Mouse (Mus musculus) midbrain, embryonic 11.5 days (tissue): Measurements from ENCODE around the gene Chd9. TPM values are rescaled to one million over a fixed set of nuclear protein-coding genes. Genes with fewer than 3 reads are reported as not detected.
A peak's percentile ranks its signal among the peaks of the same experiment; 100 is the strongest.

Experiments
- ATAC-seq: fragments of 200-750 bp; cut with Nextera tagmentation; 2 replicates; pipeline ENCODE4 v1.8.0; 2017; ENCODE audit warnings: moderate TSS enrichment, moderate library complexity; ENCODE audit not compliant: low FRiP score
- DNase-seq: peaks from one replicate; pipeline ENCODE4 v3.0.0; 2015; ENCODE audit warnings: low spot score; ENCODE audit errors: missing footprints
- H3K27ac ChIP-seq: fragments of 300-500 bp; sonication (generic); 2 replicates; pipeline ENCODE4 v1.5.1; 2014; ENCODE audit warnings: low read depth, low read length
- H3K27me3 ChIP-seq: fragments of 300-500 bp; sonication (generic); 2 replicates; pipeline ENCODE4 v1.6.1; 2014; ENCODE audit warnings: mild to moderate bottlenecking, low read length, moderate library complexity, mixed read lengths; ENCODE audit not compliant: control insufficient read depth, insufficient read depth
- H3K36me3 ChIP-seq: fragments of 300-500 bp; sonication (generic); 2 replicates; pipeline ENCODE4 v1.6.1; 2014; ENCODE audit warnings: mild to moderate bottlenecking, low read length, moderate library complexity, mixed read lengths; ENCODE audit not compliant: control insufficient read depth, insufficient read depth
- H3K4me1 ChIP-seq: fragments of 300-500 bp; sonication (generic); 2 replicates; pipeline ENCODE4 v1.6.1; 2014; ENCODE audit warnings: low read length; ENCODE audit not compliant: control insufficient read depth, insufficient read depth
- H3K4me2 ChIP-seq: fragments of 300-500 bp; sonication (generic); 2 replicates; pipeline ENCODE4 v1.6.1; 2014; ENCODE audit warnings: mild to moderate bottlenecking, moderate library complexity
- H3K4me3 ChIP-seq: fragments of 300-500 bp; sonication (generic); 2 replicates; pipeline ENCODE4 v1.5.1; 2014; ENCODE audit warnings: low read depth, low read length
- H3K9ac ChIP-seq: fragments of 300-500 bp; sonication (generic); 2 replicates; pipeline ENCODE4 v1.6.1; 2014; ENCODE audit warnings: low read length
- H3K9me3 ChIP-seq: fragments of 300-500 bp; sonication (generic); 2 replicates; pipeline ENCODE4 v1.6.1; 2016; ENCODE audit warnings: low read length; ENCODE audit not compliant: control insufficient read depth
- WGBS: fragments of 180-500 bp; shearing (Covaris S2); extraction: QIAGEN DNeasy Blood & Tissue Kit; methylation state at CpG from one replicate; pipeline ENCODE4 v1.1.7; 2014; 5-methylcytosine and 5-hydroxymethylcytosine counted together
- polyA plus RNA-seq: library from polyadenylated mRNA; unstranded; fragments of >200 nt; fragmentation: Nextera tagmentation; extraction: Ambion mirVana; gene quantifications from 2 replicates; pipeline ENCODE4 v1.2.1, GENCODE M21; 2014

Chd9 gene
- polyA plus RNA-seq, 1 experiment from 2014 or later = 35.8 TPM

GRCm38 (mm10) chr8:90938352-90938930, 110.3 kb downstream of the Chd9 start:
- no peak overlapping the region for H3K9ac ChIP-seq
- ATAC-seq (no peak), DNase-seq (no peak)
- H3K4me1 ChIP-seq = no peaks in the 10 kb centered on the region
- H3K27me3 ChIP-seq = no peaks in the 10 kb centered on the region
- H3K9me3 ChIP-seq = no peaks in the 10 kb centered on the region
- no peak overlapping the region for H3K27ac ChIP-seq
- WGBS = 61% methylated on average over 4 of the region's 4 CpGs
- H3K36me3 ChIP-seq = no peaks in the 10 kb centered on the region
- H3K4me3 ChIP-seq = no peak overlapping the region
- no peak overlapping the region for H3K4me2 ChIP-seq

- Histone ChIP-seq H3K27ac (no peak overlapping the region), H3K4me2 (no peak overlapping the region), H3K4me1 (no peaks in the 10 kb centered on the region), H3K4me3 (no peak overlapping the region), H3K9ac (no peak overlapping the region), H3K9me3 (no peaks in the 10 kb centered on the region), H3K36me3 (no peaks in the 10 kb centered on the region), H3K27me3 (no peaks in the 10 kb centered on the region)
- WGBS = 91% methylated on average over 1 of the region's 1 CpGs
- no peak for DNase-seq
- ATAC-seq = no peak
Observed at GRCm38 (mm10) chr8:90939867-90940266, 111.7 kb downstream of the Chd9 start.

GRCm38 (mm10) chr8:90943770-90944169, 115.6 kb downstream of the Chd9 start:
- Histone ChIP-seq H3K4me3 (no peak overlapping the region), H3K9ac (no peak overlapping the region), H3K36me3 (no peaks in the 10 kb centered on the region), H3K27ac (no peak overlapping the region), H3K4me1 (no peaks in the 10 kb centered on the region), H3K9me3 (no peaks in the 10 kb centered on the region), H3K27me3 (no peaks in the 10 kb centered on the region), H3K4me2 (no peak overlapping the region)
- WGBS = 79% methylated on average over 4 of the region's 4 CpGs
- no peak for ATAC-seq
- DNase-seq = no peak

- Histone ChIP-seq H3K27me3 (no peaks in the 10 kb centered on the region), H3K36me3 (no peaks in the 10 kb centered on the region), H3K4me2 (peak overlapping the region; percentile 73), H3K4me1 (peaks cover 19% of the 10 kb centered on the region), H3K4me3 (peak overlapping the region; percentile 35), H3K9ac (peak overlapping the region; percentile 82), H3K27ac (peak overlapping the region; percentile 99), H3K9me3 (no peaks in the 10 kb centered on the region)
- peak; percentile 95 for ATAC-seq
- WGBS = 1% methylated on average over 21 of the region's 21 CpGs
- peak; percentile 98 for DNase-seq
Observed at GRCm38 (mm10) chr8:90954802-90955760, 126.9 kb downstream of the Chd9 start.

- no peaks in the 10 kb centered on the region for H3K27me3 ChIP-seq
- ATAC-seq = no peak
- peak overlapping the region; percentile 35 for H3K4me3 ChIP-seq
- H3K36me3 ChIP-seq = no peaks in the 10 kb centered on the region
- peak overlapping the region; percentile 99 for H3K27ac ChIP-seq
- peaks cover 22% of the 10 kb centered on the region for H3K4me1 ChIP-seq
- H3K4me2 ChIP-seq = peak overlapping the region; percentile 73
- H3K9me3 ChIP-seq = no peaks in the 10 kb centered on the region
- DNase-seq = no peak
- peak overlapping the region; percentile 82 for H3K9ac ChIP-seq
Observed at GRCm38 (mm10) chr8:90955761-90956136, 127.6 kb downstream of the Chd9 start.

GRCm38 (mm10) chr8:90956390-90956789, 128.2 kb downstream of the Chd9 start:
- Histone ChIP-seq H3K9me3 (no peaks in the 10 kb centered on the region), H3K4me2 (peak overlapping the region; percentile 67), H3K9ac (peak overlapping the region; percentile 60), H3K27me3 (no peaks in the 10 kb centered on the region), H3K27ac (no peak overlapping the region), H3K4me1 (peaks cover 22% of the 10 kb centered on the region), H3K4me3 (peak overlapping the region; percentile 33), H3K36me3 (no peaks in the 10 kb centered on the region)
- no peak for ATAC-seq
- peak; percentile 90 for DNase-seq
- 58% methylated on average over 9 of the region's 9 CpGs for WGBS

GRCm38 (mm10) chr8:90957711-90958110, 129.6 kb downstream of the Chd9 start:
- peak overlapping the region; percentile 67 for H3K4me2 ChIP-seq
- ATAC-seq = no peak
- H3K4me3 ChIP-seq = no peak overlapping the region
- no peaks in the 10 kb centered on the region for H3K27me3 ChIP-seq
- no peaks in the 10 kb centered on the region for H3K36me3 ChIP-seq
- H3K9me3 ChIP-seq = no peaks in the 10 kb centered on the region
- H3K9ac ChIP-seq = no peak overlapping the region
- no peak overlapping the region for H3K27ac ChIP-seq
- H3K4me1 ChIP-seq = peaks cover 22% of the 10 kb centered on the region
- no peak for DNase-seq

- Histone ChIP-seq H3K27ac (no peak overlapping the region), H3K9ac (no peak overlapping the region), H3K4me1 (peaks cover 20% of the 10 kb centered on the region), H3K4me2 (no peak overlapping the region), H3K36me3 (no peaks in the 10 kb centered on the region), H3K9me3 (no peaks in the 10 kb centered on the region), H3K27me3 (no peaks in the 10 kb centered on the region), H3K4me3 (no peak overlapping the region)
- no peak for ATAC-seq
- 90% methylated on average over 4 of the region's 4 CpGs for WGBS
- no peak for DNase-seq
Observed at GRCm38 (mm10) chr8:90959721-90960120, 131.6 kb downstream of the Chd9 start.

- no peak overlapping the region for H3K4me3 ChIP-seq
- DNase-seq = no peak
- H3K36me3 ChIP-seq = no peaks in the 10 kb centered on the region
- no peak overlapping the region for H3K27ac ChIP-seq
- 89% methylated on average over 4 of the region's 4 CpGs for WGBS
- H3K27me3 ChIP-seq = no peaks in the 10 kb centered on the region
- H3K4me1 ChIP-seq = peaks cover 16% of the 10 kb centered on the region
- no peaks in the 10 kb centered on the region for H3K9me3 ChIP-seq
- H3K9ac ChIP-seq = no peak overlapping the region
- H3K4me2 ChIP-seq = no peak overlapping the region
- ATAC-seq = no peak
Observed at GRCm38 (mm10) chr8:90961603-90962002, 133.5 kb downstream of the Chd9 start.
